Comparison of ENCODE assay signal across 9 mouse cellular contexts in the genomic region with DNA sequence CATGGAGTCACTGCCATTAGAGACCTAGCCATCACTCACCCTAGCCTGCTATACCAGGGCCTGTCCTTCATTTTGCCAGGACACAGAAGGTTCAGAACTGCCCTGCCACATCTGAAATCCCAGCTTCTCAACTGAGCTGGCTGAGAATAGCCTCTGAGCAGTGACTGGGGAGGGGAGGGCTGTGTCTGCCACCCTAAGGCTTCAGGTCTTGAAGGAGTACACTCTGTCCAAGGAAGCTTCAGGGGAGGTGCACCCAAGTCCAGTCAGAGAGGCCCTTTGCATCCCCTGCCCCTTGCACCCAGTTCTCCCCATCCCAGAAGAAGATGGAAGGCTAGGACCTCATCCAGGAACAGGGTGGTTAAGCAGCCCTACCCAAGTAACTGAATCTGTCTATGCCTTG. TPM values are rescaled to one million over a fixed set of nuclear protein-coding genes. Genes with fewer than 3 reads are reported as not detected.
DNase-seq lines count a peak whose midpoint lies in the region; ATAC-seq and TF ChIP-seq lines count a peak whose summit lies in the region.
"Had no signal": no experiment of that assay in that cellular context is flagged by ENCODE, and none has a peak within 500 bp of the region (broad histone marks: within the 10 kb centered on the region; RNA-seq: fewer than 3 reads in every experiment).

No protein-coding gene starts in this region.

- no peak overlapping the region for H3K9ac ChIP-seq in CH12.LX (ENCODE audit: insufficient read depth, low read depth)
- H3K9ac ChIP-seq in forebrain, embryonic 14.5 days (ENCODE audit: low read length), result peak overlapping the region; percentile 84
- H3K9ac ChIP-seq in limb, embryonic 14.5 days (ENCODE audit: low read depth, low read length, severe bottlenecking), result peak overlapping the region; percentile 83
- H3K9ac ChIP-seq in stomach, postnatal 0 days (ENCODE audit: low read length), result peak overlapping the region; percentile 93

- H3K4me2 ChIP-seq in CH12.LX (ENCODE audit: insufficient read depth, low read depth, poor library complexity, severe bottlenecking), result 0 out of 2 replicates have a peak overlapping the region, but pooled peaks have one; percentile 81
- H3K4me2 ChIP-seq in forebrain, embryonic 14.5 days (ENCODE audit: low read length), result peak overlapping the region; percentile 90
- peak overlapping the region; percentile 68 for H3K4me2 ChIP-seq in limb, embryonic 14.5 days (replicated peaks; ENCODE audit: low read depth, low read length, severe bottlenecking)
- peak overlapping the region; percentile 79 for H3K4me2 ChIP-seq in stomach, postnatal 0 days (replicated peaks; ENCODE audit: low read depth)

- peaks cover 7% of the 10 kb centered on the region; the same call in 1 of the 2 replicates for H3K27me3 ChIP-seq in heart, embryonic 10.5 days (ENCODE audit: insufficient read depth, poor library complexity, severe bottlenecking)
- H3K27me3 ChIP-seq in CH12.LX (replicated peaks), result peaks cover 14% of the 10 kb centered on the region
- H3K27me3 ChIP-seq in forebrain, embryonic 14.5 days (replicated peaks; ENCODE audit: control insufficient read depth, insufficient read depth, low read length), result no peaks in the 10 kb centered on the region
- no peaks in the 10 kb centered on the region for H3K27me3 ChIP-seq in limb, embryonic 14.5 days (ENCODE audit: control insufficient read depth, insufficient read depth, low read length)
- no peaks in the 10 kb centered on the region for H3K27me3 ChIP-seq in stomach, postnatal 0 days (ENCODE audit: control insufficient read depth, insufficient read depth, low read length)

- peaks cover 17% of the 10 kb centered on the region for H3K36me3 ChIP-seq in heart, embryonic 10.5 days
- peaks cover 0 to 2% of the 10 kb centered on the region in 2 experiments for H3K36me3 ChIP-seq in CH12.LX (replicated peaks in 1 of 2; ENCODE audit: control insufficient read depth in 1 of 2, insufficient read depth in 1 of 2, low read length in 1 of 2)
- peaks cover 19% of the 10 kb centered on the region; the same call in 1 of the 2 replicates for H3K36me3 ChIP-seq in forebrain, embryonic 14.5 days (ENCODE audit: control insufficient read depth, insufficient read depth, low read length)
- peaks cover 45% of the 10 kb centered on the region for H3K36me3 ChIP-seq in limb, embryonic 14.5 days (ENCODE audit: control insufficient read depth, insufficient read depth, low read length)
- H3K36me3 ChIP-seq in stomach, postnatal 0 days (ENCODE audit: control insufficient read depth, insufficient read depth, low read length), result no peaks in the 10 kb centered on the region

- in situ Hi-C loops in CH12.LX (cut with MboI; ENCODE audit: low pct_ligation_motif_present, low pct_unique_long_range_greater_than_20kb, low sequenced_read_pairs), result no loop called here

- peak; percentile 61 for DNase-seq in heart, embryonic 10.5 days (ENCODE audit: low spot score)
- DNase-seq in heart, adult 9 months (ENCODE audit: low spot score in 2 of 2), result no peak
- no peak for DNase-seq in CH12.LX (ENCODE audit: extremely low read depth)
- no peak for DNase-seq in forebrain, embryonic 14.5 days (ENCODE audit: low spot score)
- DNase-seq in limb, embryonic 14.5 days (ENCODE audit: low spot score), result no peak
- DNase-seq in stomach, postnatal 0 days (ENCODE audit: low spot score), result peak; percentile 16
- no peak for DNase-seq in embryo, embryonic 9.5 days (ENCODE audit: extremely low spot score)
- DNase-seq in adrenal gland, adult 8-10 months, result no peak

- no peak for TF ChIP-seq EP300 in CH12.LX (IDR thresholded peaks at IDR 0.05; ENCODE audit: low read length)
- no peak for TF ChIP-seq EP300 in stomach, postnatal 0 days (optimal IDR thresholded peaks at IDR 0.05)

- H3K79me2 ChIP-seq in CH12.LX (replicated peaks; ENCODE audit: control insufficient read depth, extremely low read depth, insufficient read depth, poor library complexity, severe bottlenecking), result no peaks in the 10 kb centered on the region

- no peak overlapping the region for H3K27ac ChIP-seq in heart, embryonic 10.5 days
- no peak overlapping the region for H3K27ac ChIP-seq in CH12.LX (ENCODE audit: insufficient read depth, low read depth)
- H3K27ac ChIP-seq in forebrain, embryonic 14.5 days (ENCODE audit: low read depth, low read length), result no peak overlapping the region
- H3K27ac ChIP-seq in limb, embryonic 14.5 days (replicated peaks; ENCODE audit: low read depth, low read length), result no peak overlapping the region
- H3K27ac ChIP-seq in stomach, postnatal 0 days (replicated peaks), result no peak overlapping the region
- H3K27ac ChIP-seq: macrophage had no signal

- H3K9me3 ChIP-seq in heart, embryonic 10.5 days, result no peaks in the 10 kb centered on the region
- no peaks in the 10 kb centered on the region for H3K9me3 ChIP-seq in CH12.LX (replicated peaks; ENCODE audit: low read length)
- H3K9me3 ChIP-seq in forebrain, embryonic 14.5 days (replicated peaks; ENCODE audit: control insufficient read depth, low read length), result no peaks in the 10 kb centered on the region
- no peaks in the 10 kb centered on the region for H3K9me3 ChIP-seq in limb, embryonic 14.5 days (ENCODE audit: control insufficient read depth, low read length)
- H3K9me3 ChIP-seq in stomach, postnatal 0 days (ENCODE audit: control insufficient read depth, low read length), result no peaks in the 10 kb centered on the region

- TF ChIP-seq POLR2A in CH12.LX (IDR thresholded peaks at IDR 0.05; ENCODE audit: low read depth, low read length), result no peak
- no peak for TF ChIP-seq POLR2A in limb, embryonic 14.5 days (IDR thresholded peaks at IDR 0.05; ENCODE audit: borderline replicate concordance, extremely low read depth, insufficient read depth, insufficient read length)

- peak overlapping the region; percentile 86 for H3K4me3 ChIP-seq in heart, embryonic 10.5 days
- no peak overlapping the region for H3K4me3 ChIP-seq in CH12.LX (replicated peaks in 1 of 3; ENCODE audit: low read depth in 2 of 3, low read length in 2 of 3, poor library complexity in 1 of 3)
- peak overlapping the region; percentile 91 for H3K4me3 ChIP-seq in forebrain, embryonic 14.5 days (ENCODE audit: low read depth, low read length)
- H3K4me3 ChIP-seq in limb, embryonic 14.5 days (replicated peaks; ENCODE audit: low read length), result peak overlapping the region; percentile 96
- H3K4me3 ChIP-seq in stomach, postnatal 0 days (ENCODE audit: low read depth, low read length), result peak overlapping the region; percentile 96

- peaks cover 69% of the 10 kb centered on the region for H3K4me1 ChIP-seq in heart, embryonic 10.5 days
- peaks cover 28 to 46% of the 10 kb centered on the region in 2 experiments for H3K4me1 ChIP-seq in CH12.LX (ENCODE audit: control insufficient read depth in 1 of 2, insufficient read depth in 2 of 2)
- H3K4me1 ChIP-seq in forebrain, embryonic 14.5 days (ENCODE audit: control insufficient read depth, insufficient read depth, low read length), result peaks cover 27% of the 10 kb centered on the region
- peaks cover 29% of the 10 kb centered on the region for H3K4me1 ChIP-seq in limb, embryonic 14.5 days (ENCODE audit: control insufficient read depth, insufficient read depth, low read length)
- peaks cover 23% of the 10 kb centered on the region for H3K4me1 ChIP-seq in stomach, postnatal 0 days (replicated peaks; ENCODE audit: control insufficient read depth, insufficient read depth)

- no peak for TF ChIP-seq RAD21 in CH12.LX (IDR thresholded peaks at IDR 0.05; ENCODE audit: low read depth, low read length)

- TF ChIP-seq CTCF in CH12.LX (conservative IDR thresholded peaks at IDR 0.05 in 1 of 2, IDR thresholded peaks at IDR 0.05 in 1 of 2; ENCODE audit: low read depth in 2 of 2, low read length in 2 of 2), result no peak
- no peak for TF ChIP-seq CTCF in stomach, postnatal 0 days (IDR thresholded peaks at IDR 0.05; ENCODE audit: low read depth)

- dilution Hi-C loops in CH12.LX (cut with MboI; ENCODE audit: extremely low pct_ligation_motif_present, extremely low pct_unique_long_range_greater_than_20kb, low sequenced_read_pairs), result no loop called here

- ATAC-seq in forebrain, embryonic 14.5 days, result no peak
- ATAC-seq in limb, embryonic 14.5 days (ENCODE audit: low FRiP score, low read depth), result no peak
- ATAC-seq in stomach, postnatal 0 days (ENCODE audit: low FRiP score, low TSS enrichment), result no peak

RNA-seq across cellular contexts. Expression of a gene that starts 1.7 kb away (rescaled TPM):
- polyA plus RNA-seq in heart, embryonic 10.5 days (2016; fragmentation: Nextera tagmentation; extraction: Ambion mirVana), result 21.6 and 22.5 TPM in 2 replicates
- total RNA-seq in CH12.LX (2012; rRNA removed) (6.0 and 6.2 TPM in 2 replicates), CH12.LX (2014; rRNA removed) (5.4 and 6.0 TPM in 2 replicates)
- 4.8 and 7.6 TPM in 2 replicates for polyA plus RNA-seq in CH12.LX (2012; ENCODE audit: insufficient read length, low read depth)
- polyA plus RNA-seq in forebrain, embryonic 14.5 days (2014; fragmentation: Nextera tagmentation; extraction: Ambion mirVana), result 25.7 and 29.9 TPM in 2 replicates
- 89.7 and 125 TPM in 2 replicates for polyA plus RNA-seq in limb, embryonic 14.5 days (2012; rRNA removed)
- polyA plus RNA-seq in limb, embryonic 14.5 days (2014; fragmentation: Nextera tagmentation; extraction: Ambion mirVana), result 46.6 and 52.2 TPM in 2 replicates
- polyA plus RNA-seq in stomach, postnatal 0 days (2015; fragmentation: Nextera tagmentation; extraction: Ambion mirVana), result 20.1 and 21.2 TPM in 2 replicates
- 100 to 1,000 TPM; 118 to 131 (median 125) TPM for total RNA-seq in adrenal gland, adult 8-10 months (2022)

RNA-seq across cellular contexts. Expression of a gene that starts 16.5 kb away (rescaled TPM):
- polyA plus RNA-seq in heart, embryonic 10.5 days (2016; fragmentation: Nextera tagmentation; extraction: Ambion mirVana), result 32.8 and 43.0 TPM in 2 replicates
- 16.0 and 23.4 TPM in 2 replicates for total RNA-seq in CH12.LX (2012; rRNA removed)
- 66.0 and 93.1 TPM in 2 replicates for total RNA-seq in CH12.LX (2014; rRNA removed)
- 51.5 and 53.4 TPM in 2 replicates for polyA plus RNA-seq in CH12.LX (2012; ENCODE audit: insufficient read length, low read depth)
- polyA plus RNA-seq in forebrain, embryonic 14.5 days (2014; fragmentation: Nextera tagmentation; extraction: Ambion mirVana), result 19.2 and 23.1 TPM in 2 replicates
- polyA plus RNA-seq in limb, embryonic 14.5 days (2012; rRNA removed), result 8.0 and 12.4 TPM in 2 replicates
- polyA plus RNA-seq in limb, embryonic 14.5 days (2014; fragmentation: Nextera tagmentation; extraction: Ambion mirVana), result 24.5 and 25.5 TPM in 2 replicates
- 10.8 and 12.3 TPM in 2 replicates for polyA plus RNA-seq in stomach, postnatal 0 days (2015; fragmentation: Nextera tagmentation; extraction: Ambion mirVana)
- total RNA-seq in adrenal gland, adult 8-10 months (2022), result 1 to 10 TPM; 6.5 to 7.8 (median 7.7) TPM

RNA-seq across cellular contexts. Expression of a gene that starts 16.5 kb away (rescaled TPM):
- polyA plus RNA-seq in heart, embryonic 10.5 days (2016; fragmentation: Nextera tagmentation; extraction: Ambion mirVana), result 0.23 and 0.64 TPM in 2 replicates
- total RNA-seq in CH12.LX (2012; rRNA removed), result 0.25 and 0.55 TPM in 2 replicates
- total RNA-seq in CH12.LX (2014; rRNA removed), result 0.12 and 0.39 TPM in 2 replicates
- 0.45 and 0.64 TPM in 2 replicates for polyA plus RNA-seq in CH12.LX (2012; ENCODE audit: insufficient read length, low read depth)
- polyA plus RNA-seq in forebrain, embryonic 14.5 days (2014; fragmentation: Nextera tagmentation; extraction: Ambion mirVana), result 0.49 and 0.89 TPM in 2 replicates
- polyA plus RNA-seq in limb, embryonic 14.5 days (2012; rRNA removed), result 0.79 and 1.7 TPM in 2 replicates
- 0.97 and 1.3 TPM in 2 replicates for polyA plus RNA-seq in limb, embryonic 14.5 days (2014; fragmentation: Nextera tagmentation; extraction: Ambion mirVana)
- 0.07 and 0.19 TPM in 2 replicates for polyA plus RNA-seq in stomach, postnatal 0 days (2015; fragmentation: Nextera tagmentation; extraction: Ambion mirVana)
- 1 to 10 TPM; 2.5 to 7.1 (median 5.3) TPM for total RNA-seq in adrenal gland, adult 8-10 months (2022)
- polyA plus RNA-seq: macrophage had no signal

Comparison
In these comparisons a context has a peak if more than half of its experiments do, and no peak if none do; other contexts are left out.
1. DNase-seq: peak in heart, embryonic 10.5 days (single experiment) and stomach, postnatal 0 days (single experiment); none in heart, adult 9 months (0 of 2), CH12.LX (single experiment), forebrain, embryonic 14.5 days (single experiment), limb, embryonic 14.5 days (single experiment), embryo, embryonic 9.5 days (single experiment) and adrenal gland, adult 8-10 months (single experiment).
2. H3K4me3 ChIP-seq: peak in heart, embryonic 10.5 days (single experiment), forebrain, embryonic 14.5 days (single experiment), limb, embryonic 14.5 days (single experiment) and stomach, postnatal 0 days (single experiment); none in CH12.LX (0 of 3).
3. Peak in every context shown above with its lines, with median percentiles within 50 percentile points of each other: H3K4me2 ChIP-seq.